Mouse (Mus musculus): ENCODE measurements at regions not wholly inside any gene's neighbourhood (a gene's known extent, or its start where the extent isn't known, plus 50 kb on each side); places are given as distances from the start of the nearest gene placed in this dataset.
"Not testable (repeated sequence)": the region's sequence is repeated elsewhere in the genome, so short reads cannot be mapped to it uniquely, and the experiment has no call there.

GRCm38 (mm10) chrX:103250961-103251360 is 64.5 kb upstream of the Nap1l2 start:
- no peak for DNase-seq

GRCm38 (mm10) chrX:103251478-103251877 is 65.0 kb upstream of the Nap1l2 start:
- not testable (repeated sequence) for DNase-seq

GRCm38 (mm10) chrX:103252056-103252850 is 65.8 kb upstream of the Nap1l2 start:
- DNase-seq, result not testable (repeated sequence)

GRCm38 (mm10) chrX:103252881-103253280 is 66.4 kb upstream of the Nap1l2 start:
- no peak for DNase-seq

- DNase-seq, result no peak
Observed at GRCm38 (mm10) chrX:103254867-103255266, 66.3 kb upstream of the Cdx4 start.

- peak; percentile 4 to 39 for DNase-seq
Observed at GRCm38 (mm10) chrX:103259882-103260281, 61.3 kb upstream of the Cdx4 start.

Measured in cerebellum, adult 18-20 months (tissue).